Mouse (Mus musculus): Measurements from ENCODE around the gene Nkx6-1. TPM values are rescaled to one million over a fixed set of nuclear protein-coding genes. Genes with fewer than 3 reads are reported as not detected.

The Nkx6-1 gene
- polyA plus RNA-seq (2014; fragmentation: Nextera tagmentation; extraction: Ambion mirVana): 8.0 and 8.9 TPM in 2 replicates

DNA sequence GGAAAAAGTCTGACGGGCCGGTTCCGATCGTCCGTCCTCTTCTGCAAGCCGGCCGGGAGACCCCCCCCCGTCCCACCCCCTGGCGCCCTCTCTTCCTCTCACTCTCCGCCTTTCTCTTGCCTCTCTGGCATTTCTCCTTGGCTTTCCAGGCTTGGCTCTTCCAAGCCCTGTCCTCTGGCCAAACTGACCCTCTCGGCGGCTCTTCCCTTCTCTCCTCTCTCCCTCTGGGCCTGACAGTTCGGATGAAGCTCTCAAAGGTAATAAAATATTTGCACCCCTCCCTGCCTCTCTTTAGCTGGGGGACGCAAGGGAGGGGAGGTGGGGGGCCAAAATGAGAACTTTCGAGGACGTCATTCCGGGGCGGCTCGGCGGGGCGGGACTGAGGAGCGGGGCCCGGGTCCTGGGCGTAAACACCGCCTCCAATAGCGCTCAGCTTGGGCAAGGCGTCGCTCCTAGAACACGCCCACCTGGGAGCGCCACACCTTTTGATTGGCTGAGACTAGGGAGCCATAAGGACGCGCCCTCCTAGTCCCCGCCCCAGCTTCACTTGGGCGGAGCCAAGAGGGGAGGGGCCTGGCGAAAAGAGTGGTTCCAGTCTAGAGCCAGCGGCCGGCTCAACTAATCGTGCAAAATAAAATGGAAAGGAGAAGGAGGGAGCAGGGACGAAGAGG is at the start of gene Nkx6-1:
Gene Nkx6-1, minus strand, starts transcription at position 52 of the 671 bp plus-strand sequence.
- no peaks in the 10 kb centered on the region for H3K9me3 ChIP-seq (ENCODE audit: control insufficient read depth, low read length)
- peaks cover 93% of the 10 kb centered on the region for H3K27me3 ChIP-seq (ENCODE audit: control insufficient read depth, insufficient read depth, low read length)
- peak within 1 kb of the TSS; percentile 72 for H3K27ac ChIP-seq
- DNase-seq (ENCODE audit: low spot score) (peak; percentile 77), ATAC-seq (ENCODE audit: low FRiP score) (peak; percentile 93)
- H3K4me3 ChIP-seq (replicated peaks; ENCODE audit: low read length): peak within 1 kb of the TSS; percentile 42
- no peaks in the 10 kb centered on the region; the same call in 1 of the 2 replicates for H3K4me1 ChIP-seq (replicated peaks; ENCODE audit: control insufficient read depth, insufficient read depth, low read length)
- no peaks in the 10 kb centered on the region for H3K36me3 ChIP-seq (replicated peaks; ENCODE audit: control insufficient read depth, insufficient read depth)
- peak within 1 kb of the TSS; percentile 65 for H3K9ac ChIP-seq
- under 1% methylated on average over 39 of the region's 39 CpGs for WGBS
- H3K4me2 ChIP-seq (replicated peaks): peak within 1 kb of the TSS; percentile 45

GRCm38 (mm10) chr5:101713064-101713613 is 48.3 kb upstream of the Nkx6-1 start:
- ATAC-seq (ENCODE audit: low FRiP score) (no peak), DNase-seq (ENCODE audit: low spot score) (no peak)
- no peak overlapping the region for H3K4me3 ChIP-seq (replicated peaks; ENCODE audit: low read length)
- no peak overlapping the region for H3K9ac ChIP-seq
- H3K27me3 ChIP-seq (ENCODE audit: control insufficient read depth, insufficient read depth, low read length): no peaks in the 10 kb centered on the region
- no peaks in the 10 kb centered on the region for H3K4me1 ChIP-seq (replicated peaks; ENCODE audit: control insufficient read depth, insufficient read depth, low read length)
- 73% methylated on average over 6 of the region's 6 CpGs for WGBS
- no peak overlapping the region for H3K27ac ChIP-seq
- no peaks in the 10 kb centered on the region for H3K36me3 ChIP-seq (replicated peaks; ENCODE audit: control insufficient read depth, insufficient read depth)
- no peak overlapping the region for H3K4me2 ChIP-seq (replicated peaks)
- no peaks in the 10 kb centered on the region for H3K9me3 ChIP-seq (ENCODE audit: control insufficient read depth, low read length)

GRCm38 (mm10) chr5:101703374-101704260 is 38.8 kb upstream of the Nkx6-1 start:
- Histone ChIP-seq H3K27me3 (ENCODE audit: control insufficient read depth, insufficient read depth, low read length) (peaks cover 5% of the 10 kb centered on the region; the same call in 1 of the 2 replicates), H3K9ac (no peak overlapping the region), H3K4me3 (replicated peaks; ENCODE audit: low read length) (no peak overlapping the region), H3K36me3 (replicated peaks; ENCODE audit: control insufficient read depth, insufficient read depth) (no peaks in the 10 kb centered on the region), H3K4me2 (replicated peaks) (no peak overlapping the region), H3K4me1 (replicated peaks; ENCODE audit: control insufficient read depth, insufficient read depth, low read length) (no peaks in the 10 kb centered on the region), H3K9me3 (ENCODE audit: control insufficient read depth, low read length) (no peaks in the 10 kb centered on the region), H3K27ac (no peak overlapping the region)
- no peak for ATAC-seq (ENCODE audit: low FRiP score)
- no peak for DNase-seq (ENCODE audit: low spot score)
- WGBS: 74% methylated on average over 24 of the region's 25 CpGs

- no peaks in the 10 kb centered on the region for H3K36me3 ChIP-seq (replicated peaks; ENCODE audit: control insufficient read depth, insufficient read depth)
- H3K9ac ChIP-seq: no peak overlapping the region
- WGBS: 86% methylated on average over 11 of the region's 11 CpGs
- H3K4me2 ChIP-seq (replicated peaks): no peak overlapping the region
- DNase-seq (ENCODE audit: low spot score) (no peak), ATAC-seq (ENCODE audit: low FRiP score) (no peak)
- H3K27ac ChIP-seq: no peak overlapping the region
- H3K9me3 ChIP-seq (ENCODE audit: control insufficient read depth, low read length): no peaks in the 10 kb centered on the region
- peaks cover 5% of the 10 kb centered on the region; the same call in 1 of the 2 replicates for H3K27me3 ChIP-seq (ENCODE audit: control insufficient read depth, insufficient read depth, low read length)
- H3K4me1 ChIP-seq (replicated peaks; ENCODE audit: control insufficient read depth, insufficient read depth, low read length): no peaks in the 10 kb centered on the region
- H3K4me3 ChIP-seq (replicated peaks; ENCODE audit: low read length): no peak overlapping the region
These were observed 37.8 kb upstream of the Nkx6-1 start for GRCm38 (mm10) chr5:101702636-101703035.

DNA sequence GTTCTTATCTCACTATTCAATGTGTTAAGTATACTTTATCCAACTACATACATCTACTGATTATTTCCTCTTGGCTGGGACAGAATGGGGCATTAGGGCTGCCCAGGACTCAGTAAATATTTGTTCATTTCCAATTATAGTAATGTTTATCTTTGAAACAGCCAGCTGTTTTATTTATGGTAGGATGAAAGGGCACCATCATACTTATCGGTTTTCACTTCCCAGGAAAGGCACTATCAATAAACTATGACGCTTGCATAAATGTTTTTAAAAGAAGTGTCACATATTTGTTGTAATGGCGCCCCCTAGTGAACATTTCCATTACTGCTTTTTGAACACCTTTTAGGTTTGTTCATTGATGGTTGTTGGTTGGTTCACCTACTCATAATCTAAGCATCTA is 35.8 kb upstream of the Nkx6-1 start:
- Histone ChIP-seq H3K36me3 (replicated peaks; ENCODE audit: control insufficient read depth, insufficient read depth) (no peaks in the 10 kb centered on the region), H3K27me3 (ENCODE audit: control insufficient read depth, insufficient read depth, low read length) (peaks cover 5% of the 10 kb centered on the region; the same call in 1 of the 2 replicates), H3K27ac (no peak overlapping the region), H3K9ac (no peak overlapping the region), H3K9me3 (ENCODE audit: control insufficient read depth, low read length) (no peaks in the 10 kb centered on the region), H3K4me2 (replicated peaks) (no peak overlapping the region), H3K4me1 (replicated peaks; ENCODE audit: control insufficient read depth, insufficient read depth, low read length) (no peaks in the 10 kb centered on the region), H3K4me3 (replicated peaks; ENCODE audit: low read length) (no peak overlapping the region)
- DNase-seq (ENCODE audit: low spot score) (peak; percentile 83), ATAC-seq (ENCODE audit: low FRiP score) (no peak)
- 10% methylated on average over 3 of the region's 3 CpGs for WGBS

DNA sequence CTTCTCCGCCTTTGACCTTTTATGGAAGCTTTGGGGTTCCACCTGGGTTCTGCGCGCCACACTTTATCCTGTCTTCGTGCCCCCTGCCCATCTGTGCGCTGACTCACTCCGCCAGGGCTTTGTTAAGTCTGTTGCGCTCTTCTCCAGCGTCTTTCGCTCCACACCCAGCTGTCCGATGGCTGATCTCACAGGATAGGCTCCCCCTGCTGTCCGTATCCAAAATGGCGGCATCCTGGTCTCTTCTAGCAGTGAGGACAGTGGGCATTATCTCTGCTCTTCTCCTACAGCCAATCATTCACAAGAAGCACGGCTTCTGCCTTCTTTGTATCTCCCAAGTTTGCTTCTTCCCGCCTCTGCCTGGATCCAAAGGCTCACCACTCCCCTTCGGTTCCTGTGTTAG is 23.8 kb upstream of the Nkx6-1 start:
- H3K4me1 ChIP-seq (replicated peaks; ENCODE audit: control insufficient read depth, insufficient read depth, low read length): no peaks in the 10 kb centered on the region
- H3K4me3 ChIP-seq (replicated peaks; ENCODE audit: low read length): no peak overlapping the region
- no peaks in the 10 kb centered on the region for H3K9me3 ChIP-seq (ENCODE audit: control insufficient read depth, low read length)
- DNase-seq (ENCODE audit: low spot score) (peak; percentile 72), ATAC-seq (ENCODE audit: low FRiP score) (0 out of 2 replicates have a peak, but pooled peaks have one; percentile 53)
- no peak overlapping the region for H3K9ac ChIP-seq
- peak overlapping the region; percentile 30 for H3K4me2 ChIP-seq (replicated peaks)
- H3K36me3 ChIP-seq (replicated peaks; ENCODE audit: control insufficient read depth, insufficient read depth): no peaks in the 10 kb centered on the region
- H3K27ac ChIP-seq: no peak overlapping the region
- H3K27me3 ChIP-seq (ENCODE audit: control insufficient read depth, insufficient read depth, low read length): no peaks in the 10 kb centered on the region; the same call in 1 of the 2 replicates
- WGBS: 19% methylated on average over 15 of the region's 15 CpGs

GRCm38 (mm10) chr5:101683340-101683739 is 18.5 kb upstream of the Nkx6-1 start:
- WGBS: 69% methylated on average over 5 of the region's 5 CpGs
- no peaks in the 10 kb centered on the region for H3K36me3 ChIP-seq (replicated peaks; ENCODE audit: control insufficient read depth, insufficient read depth)
- no peak overlapping the region for H3K9ac ChIP-seq
- H3K4me1 ChIP-seq (replicated peaks; ENCODE audit: control insufficient read depth, insufficient read depth, low read length): no peaks in the 10 kb centered on the region
- ATAC-seq (ENCODE audit: low FRiP score) (no peak), DNase-seq (ENCODE audit: low spot score) (no peak)
- no peak overlapping the region for H3K4me2 ChIP-seq (replicated peaks)
- H3K27me3 ChIP-seq (ENCODE audit: control insufficient read depth, insufficient read depth, low read length): no peaks in the 10 kb centered on the region
- H3K4me3 ChIP-seq (replicated peaks; ENCODE audit: low read length): no peak overlapping the region
- H3K9me3 ChIP-seq (ENCODE audit: control insufficient read depth, low read length): no peaks in the 10 kb centered on the region
- no peak overlapping the region for H3K27ac ChIP-seq

- no peaks in the 10 kb centered on the region for H3K9me3 ChIP-seq (ENCODE audit: control insufficient read depth, low read length)
- no peak overlapping the region for H3K4me2 ChIP-seq (replicated peaks)
- DNase-seq (ENCODE audit: low spot score) (no peak), ATAC-seq (ENCODE audit: low FRiP score) (no peak)
- no peak overlapping the region for H3K27ac ChIP-seq
- no peak overlapping the region for H3K4me3 ChIP-seq (replicated peaks; ENCODE audit: low read length)
- H3K27me3 ChIP-seq (ENCODE audit: control insufficient read depth, insufficient read depth, low read length): no peaks in the 10 kb centered on the region
- H3K9ac ChIP-seq: no peak overlapping the region
- no peaks in the 10 kb centered on the region for H3K4me1 ChIP-seq (replicated peaks; ENCODE audit: control insufficient read depth, insufficient read depth, low read length)
- H3K36me3 ChIP-seq (replicated peaks; ENCODE audit: control insufficient read depth, insufficient read depth): no peaks in the 10 kb centered on the region
- WGBS: 80% methylated on average over 6 of the region's 6 CpGs
These were observed 15.5 kb upstream of the Nkx6-1 start for GRCm38 (mm10) chr5:101680338-101680737.

GRCm38 (mm10) chr5:101669381-101669780 is 4.6 kb upstream of the Nkx6-1 start:
- no peaks in the 10 kb centered on the region for H3K9me3 ChIP-seq (ENCODE audit: control insufficient read depth, low read length)
- 0 out of 2 replicates have a peak overlapping the region, but pooled peaks have one; percentile 4 for H3K4me2 ChIP-seq (replicated peaks)
- ATAC-seq (ENCODE audit: low FRiP score) (0 out of 2 replicates have a peak, but pooled peaks have one; percentile 15), DNase-seq (ENCODE audit: low spot score) (peak; percentile 79)
- WGBS: 2% methylated on average over 15 of the region's 15 CpGs
- no peak overlapping the region for H3K9ac ChIP-seq
- H3K27ac ChIP-seq: no peak overlapping the region
- H3K4me1 ChIP-seq (replicated peaks; ENCODE audit: control insufficient read depth, insufficient read depth, low read length): no peaks in the 10 kb centered on the region
- no peak overlapping the region for H3K4me3 ChIP-seq (replicated peaks; ENCODE audit: low read length)
- peaks cover 67% of the 10 kb centered on the region for H3K27me3 ChIP-seq (ENCODE audit: control insufficient read depth, insufficient read depth, low read length)
- H3K36me3 ChIP-seq (replicated peaks; ENCODE audit: control insufficient read depth, insufficient read depth): no peaks in the 10 kb centered on the region
